Mouse (Mus musculus) heart, postnatal 36 days (tissue): ENCODE data around the gene Mical3. TPM values are rescaled to one million over a fixed set of nuclear protein-coding genes. Genes with fewer than 3 reads are reported as not detected.

ENCODE experiments used
- DNase-seq, 2 experiments: peaks; one replicate each; pipeline ENCODE4 v3.0.0; 2021 to 2022
- intact Hi-C: fragments of 180-260 bp; cut with DNase I; formaldehyde crosslinking; loops from one replicate; pipeline ENCODE4 v1.15.1; 2025
- total RNA-seq, 2 experiments: library from RNA; stranded (reverse); gene quantifications; 2 replicates each; pipeline ENCODE4 v1.2.3; 2021

Gene Mical3
- total RNA-seq, 2 experiments from 2014 or later, result 119 to 136 TPM

GRCm38 (mm10) chr6:121117142-121117541 is 13.7 kb downstream of the Mical3 start:
- DNase-seq, result no peak
- intact Hi-C loops, result no loop called here

GRCm38 (mm10) chr6:121116434-121116833 is 14.4 kb downstream of the Mical3 start:
- intact Hi-C loops, result no loop called here
- no peak for DNase-seq

- intact Hi-C loops, result no loop called here
- peak in 1 of 2 experiments; percentile 43 for DNase-seq
Observed at GRCm38 (mm10) chr6:121111448-121112055, 19.2 kb downstream of the Mical3 start.

- peak; percentile 85 to 97 for DNase-seq
- intact Hi-C loops, result loop anchor here (5.0 kb wide), 2 partner anchors 43 to 93 kb away; no protein-coding TSS in a partner anchor
Observed at GRCm38 (mm10) chr6:121109998-121110603, 20.7 kb downstream of the Mical3 start.

GRCm38 (mm10) chr6:121109181-121109981 is 21.4 kb downstream of the Mical3 start:
- intact Hi-C loops, result loop anchor here (5.0 kb wide), 2 partner anchors 42 to 92 kb away; no protein-coding TSS in a partner anchor
- DNase-seq, result peak; percentile 43 to 56

- DNase-seq, result no peak
- intact Hi-C loops, result loop anchor here (5.0 kb wide), 2 partner anchors 41 to 91 kb away; no protein-coding TSS in a partner anchor
Observed at GRCm38 (mm10) chr6:121108075-121108474, 22.7 kb downstream of the Mical3 start.

GRCm38 (mm10) chr6:121106711-121107405 is 23.9 kb downstream of the Mical3 start:
- intact Hi-C loops, result loop anchor here (5.0 kb wide), 2 partner anchors 40 to 90 kb away; no protein-coding TSS in a partner anchor
- no peak for DNase-seq

- no peak for DNase-seq
- intact Hi-C loops, result loop anchor here (5.0 kb wide), 2 partner anchors 38 to 88 kb away; no protein-coding TSS in a partner anchor
Observed at GRCm38 (mm10) chr6:121105726-121106125, 25.1 kb downstream of the Mical3 start.

GRCm38 (mm10) chr6:121103406-121104171 is 27.2 kb downstream of the Mical3 start:
- intact Hi-C loops, result no loop called here
- no peak for DNase-seq

GRCm38 (mm10) chr6:121102941-121103340 is 27.9 kb downstream of the Mical3 start:
- intact Hi-C loops, result no loop called here

GRCm38 (mm10) chr6:121102084-121102483 is 28.7 kb downstream of the Mical3 start:
- DNase-seq, result no peak
- intact Hi-C loops, result no loop called here

More at GRCm38 (mm10) chr6:121102941-121103340, 27.9 kb downstream of the Mical3 start:
- no peak for DNase-seq

GRCm38 (mm10) chr6:121101201-121101600 is 29.6 kb downstream of the Mical3 start:
- intact Hi-C loops, result no loop called here
- no peak for DNase-seq

- no peak for DNase-seq
- intact Hi-C loops, result no loop called here
Observed at GRCm38 (mm10) chr6:121099831-121100230, 31.0 kb downstream of the Mical3 start.

- intact Hi-C loops, result no loop called here
- no peak for DNase-seq
Observed at GRCm38 (mm10) chr6:121099228-121099608, 31.6 kb downstream of the Mical3 start.

GRCm38 (mm10) chr6:121098511-121099227 is 32.1 kb downstream of the Mical3 start:
- intact Hi-C loops, result no loop called here
- DNase-seq, result no peak

GRCm38 (mm10) chr6:121098109-121098508 is 32.7 kb downstream of the Mical3 start:
- DNase-seq, result no peak
- intact Hi-C loops, result no loop called here

- no peak for DNase-seq
- intact Hi-C loops, result no loop called here
Observed at GRCm38 (mm10) chr6:121096862-121097261, 33.9 kb downstream of the Mical3 start.

GRCm38 (mm10) chr6:121096390-121096789 is 34.4 kb downstream of the Mical3 start:
- intact Hi-C loops, result no loop called here
- DNase-seq, result no peak
